Mouse (Mus musculus) kidney, embryonic 15.5 days (tissue): ENCODE data around the gene Tmtc4. TPM values are rescaled to one million over a fixed set of nuclear protein-coding genes. Genes with fewer than 3 reads are reported as not detected.
A peak's percentile ranks its signal among the peaks of the same experiment; 100 is the strongest.

ENCODE experiments used
- ATAC-seq: fragments of 200-750 bp; cut with Nextera tagmentation; replicated peaks from 2 replicates; pipeline ENCODE4 v1.8.0; 2017; ENCODE audit warnings: moderate TSS enrichment; ENCODE audit not compliant: low FRiP score
- H3K27ac ChIP-seq: fragments of 300-500 bp; sonication (generic); 2 replicates; pipeline ENCODE4 v1.5.1; 2015; ENCODE audit warnings: mild to moderate bottlenecking, inconsistent platforms
- H3K27me3 ChIP-seq: fragments of 300-500 bp; sonication (generic); 2 replicates; pipeline ENCODE4 v1.6.1; 2015; ENCODE audit warnings: inconsistent platforms
- H3K36me3 ChIP-seq: fragments of 300-500 bp; sonication (generic); 2 replicates; pipeline ENCODE4 v1.6.1; 2015; ENCODE audit warnings: inconsistent platforms
- H3K4me1 ChIP-seq: fragments of 300-500 bp; sonication (generic); 2 replicates; pipeline ENCODE4 v1.6.1; 2015; ENCODE audit warnings: inconsistent platforms
- H3K4me2 ChIP-seq: fragments of 300-500 bp; sonication (generic); 2 replicates; pipeline ENCODE4 v1.6.1; 2015; ENCODE audit warnings: moderate library complexity, mild to moderate bottlenecking, inconsistent platforms
- H3K4me3 ChIP-seq: fragments of 300-500 bp; sonication (generic); replicated peaks from 2 replicates; pipeline ENCODE4 v1.5.1; 2015; ENCODE audit warnings: mild to moderate bottlenecking, inconsistent platforms
- H3K9ac ChIP-seq: fragments of 300-500 bp; sonication (generic); 2 replicates; pipeline ENCODE4 v1.6.1; 2015; ENCODE audit warnings: mild to moderate bottlenecking, inconsistent platforms
- H3K9me3 ChIP-seq: fragments of 300-500 bp; sonication (generic); replicated peaks from 2 replicates; pipeline ENCODE4 v1.6.1; 2016; ENCODE audit warnings: inconsistent platforms
- WGBS: fragments of 180-500 bp; shearing (Covaris S2); methylation state at CpG from one replicate; pipeline ENCODE4 v1.1.7; 2015; ENCODE audit warnings: mixed read lengths; 5-methylcytosine and 5-hydroxymethylcytosine counted together
- polyA plus RNA-seq: library from polyadenylated mRNA; unstranded; fragments of >200 nt; fragmentation: Nextera tagmentation; extraction: Ambion mirVana; gene quantifications from 2 replicates; pipeline ENCODE4 v1.2.1, GENCODE M21; 2015

Gene Tmtc4
- polyA plus RNA-seq, 1 experiment from 2014 or later = 37.2 TPM

GRCm38 (mm10) chr14:122898550-122898949, 85.3 kb downstream of the Tmtc4 start:
- Histone ChIP-seq H3K4me1 (peaks cover 26% of the 10 kb centered on the region), H3K9me3 (no peaks in the 10 kb centered on the region), H3K36me3 (no peaks in the 10 kb centered on the region), H3K27me3 (no peaks in the 10 kb centered on the region), H3K4me3 (no peak overlapping the region), H3K27ac (no peak overlapping the region), H3K9ac (no peak overlapping the region), H3K4me2 (no peak overlapping the region)
- ATAC-seq = no peak

- H3K4me2 ChIP-seq = no peak overlapping the region
- H3K9ac ChIP-seq = no peak overlapping the region
- H3K27me3 ChIP-seq = no peaks in the 10 kb centered on the region
- H3K4me3 ChIP-seq = no peak overlapping the region
- WGBS = 90% methylated on average over 1 of the region's 1 CpGs
- H3K36me3 ChIP-seq = peaks cover 5% of the 10 kb centered on the region; the same call in 1 of the 2 replicates
- H3K9me3 ChIP-seq = no peaks in the 10 kb centered on the region
- no peak overlapping the region for H3K27ac ChIP-seq
- ATAC-seq = no peak
- peaks cover 6% of the 10 kb centered on the region for H3K4me1 ChIP-seq
These were observed 87.7 kb downstream of the Tmtc4 start for GRCm38 (mm10) chr14:122896106-122896505.

- Histone ChIP-seq H3K27ac (no peak overlapping the region), H3K9ac (no peak overlapping the region), H3K4me3 (no peak overlapping the region), H3K4me1 (no peaks in the 10 kb centered on the region), H3K9me3 (no peaks in the 10 kb centered on the region), H3K36me3 (peaks cover 5% of the 10 kb centered on the region; the same call in 1 of the 2 replicates), H3K4me2 (no peak overlapping the region), H3K27me3 (no peaks in the 10 kb centered on the region)
- ATAC-seq = no peak
- 89% methylated on average over 12 of the region's 12 CpGs for WGBS
These were observed 92.3 kb downstream of the Tmtc4 start for GRCm38 (mm10) chr14:122891470-122891968.

GRCm38 (mm10) chr14:122888480-122888872, 95.4 kb downstream of the Tmtc4 start:
- WGBS = 67% methylated on average over 1 of the region's 1 CpGs
- no peak overlapping the region for H3K4me2 ChIP-seq
- no peak overlapping the region for H3K9ac ChIP-seq
- H3K4me3 ChIP-seq = no peak overlapping the region
- H3K36me3 ChIP-seq = peaks cover 5% of the 10 kb centered on the region; the same call in 1 of the 2 replicates
- no peak for ATAC-seq
- H3K27me3 ChIP-seq = no peaks in the 10 kb centered on the region
- peaks cover 6% of the 10 kb centered on the region for H3K4me1 ChIP-seq
- H3K9me3 ChIP-seq = no peaks in the 10 kb centered on the region
- H3K27ac ChIP-seq = no peak overlapping the region

- Histone ChIP-seq H3K9ac (no peak overlapping the region), H3K27me3 (no peaks in the 10 kb centered on the region), H3K4me3 (no peak overlapping the region), H3K4me1 (peaks cover 12% of the 10 kb centered on the region), H3K9me3 (no peaks in the 10 kb centered on the region), H3K27ac (no peak overlapping the region), H3K4me2 (no peak overlapping the region), H3K36me3 (peaks cover 5% of the 10 kb centered on the region; the same call in 1 of the 2 replicates)
- no peak for ATAC-seq
- 88% methylated on average over 3 of the region's 3 CpGs for WGBS
These were observed 95.9 kb downstream of the Tmtc4 start for GRCm38 (mm10) chr14:122887702-122888479.

GRCm38 (mm10) chr14:122887278-122887677, 96.6 kb downstream of the Tmtc4 start:
- Histone ChIP-seq H3K27ac (no peak overlapping the region), H3K36me3 (peaks cover 5% of the 10 kb centered on the region; the same call in 1 of the 2 replicates), H3K9me3 (no peaks in the 10 kb centered on the region), H3K27me3 (no peaks in the 10 kb centered on the region), H3K4me1 (peaks cover 18% of the 10 kb centered on the region), H3K4me2 (no peak overlapping the region), H3K4me3 (no peak overlapping the region), H3K9ac (no peak overlapping the region)
- 86% methylated on average over 1 of the region's 1 CpGs for WGBS
- no peak for ATAC-seq

GRCm38 (mm10) chr14:122885893-122886292, 97.9 kb downstream of the Tmtc4 start:
- no peak overlapping the region for H3K27ac ChIP-seq
- H3K4me1 ChIP-seq = peaks cover 24% of the 10 kb centered on the region
- H3K4me3 ChIP-seq = no peak overlapping the region
- no peaks in the 10 kb centered on the region for H3K9me3 ChIP-seq
- H3K27me3 ChIP-seq = no peaks in the 10 kb centered on the region
- H3K36me3 ChIP-seq = no peaks in the 10 kb centered on the region
- H3K9ac ChIP-seq = no peak overlapping the region
- no peak for ATAC-seq
- WGBS = 91% methylated on average over 7 of the region's 7 CpGs
- no peak overlapping the region for H3K4me2 ChIP-seq

GRCm38 (mm10) chr14:122883821-122884584, 99.8 kb downstream of the Tmtc4 start:
- Histone ChIP-seq H3K9ac (no peak overlapping the region), H3K4me3 (no peak overlapping the region), H3K27me3 (no peaks in the 10 kb centered on the region), H3K27ac (no peak overlapping the region), H3K36me3 (no peaks in the 10 kb centered on the region), H3K4me2 (no peak overlapping the region), H3K9me3 (no peaks in the 10 kb centered on the region), H3K4me1 (peaks cover 24% of the 10 kb centered on the region)
- 60% methylated on average over 10 of the region's 10 CpGs for WGBS
- no peak for ATAC-seq

- 79% methylated on average over 4 of the region's 4 CpGs for WGBS
- Histone ChIP-seq H3K4me3 (no peak overlapping the region), H3K27me3 (no peaks in the 10 kb centered on the region), H3K36me3 (no peaks in the 10 kb centered on the region), H3K4me1 (peaks cover 24% of the 10 kb centered on the region), H3K4me2 (no peak overlapping the region), H3K9ac (no peak overlapping the region), H3K9me3 (no peaks in the 10 kb centered on the region), H3K27ac (no peak overlapping the region)
- ATAC-seq = 0 out of 2 replicates have a peak, but pooled peaks have one; percentile 18
These were observed 100.4 kb downstream of the Tmtc4 start for GRCm38 (mm10) chr14:122883410-122883806.

- H3K27me3 ChIP-seq = no peaks in the 10 kb centered on the region
- no peaks in the 10 kb centered on the region for H3K36me3 ChIP-seq
- no peaks in the 10 kb centered on the region for H3K9me3 ChIP-seq
- WGBS = 82% methylated on average over 7 of the region's 7 CpGs
- no peak for ATAC-seq
- H3K4me2 ChIP-seq = no peak overlapping the region
- no peak overlapping the region for H3K4me3 ChIP-seq
- no peak overlapping the region for H3K27ac ChIP-seq
- no peak overlapping the region for H3K9ac ChIP-seq
- H3K4me1 ChIP-seq = peaks cover 24% of the 10 kb centered on the region
These were observed 100.9 kb downstream of the Tmtc4 start for GRCm38 (mm10) chr14:122882795-122883409.

- Histone ChIP-seq H3K27ac (no peak overlapping the region), H3K36me3 (no peaks in the 10 kb centered on the region), H3K9ac (no peak overlapping the region), H3K9me3 (no peaks in the 10 kb centered on the region), H3K27me3 (no peaks in the 10 kb centered on the region), H3K4me1 (peaks cover 24% of the 10 kb centered on the region), H3K4me3 (no peak overlapping the region), H3K4me2 (no peak overlapping the region)
- WGBS = 61% methylated on average over 9 of the region's 9 CpGs
- no peak for ATAC-seq
These were observed 101.6 kb downstream of the Tmtc4 start for GRCm38 (mm10) chr14:122882201-122882639.

GRCm38 (mm10) chr14:122881699-122882098, 102.1 kb downstream of the Tmtc4 start:
- no peak overlapping the region for H3K9ac ChIP-seq
- peaks cover 24% of the 10 kb centered on the region for H3K4me1 ChIP-seq
- no peaks in the 10 kb centered on the region for H3K9me3 ChIP-seq
- no peak overlapping the region for H3K4me3 ChIP-seq
- no peaks in the 10 kb centered on the region for H3K27me3 ChIP-seq
- no peak overlapping the region for H3K4me2 ChIP-seq
- H3K27ac ChIP-seq = no peak overlapping the region
- WGBS = 52% methylated on average over 2 of the region's 2 CpGs
- no peaks in the 10 kb centered on the region for H3K36me3 ChIP-seq
- no peak for ATAC-seq
